Mouse (Mus musculus): ENCODE results near the gene Trmo. TPM values are rescaled to one million over a fixed set of nuclear protein-coding genes. Genes with fewer than 3 reads are reported as not detected.
A peak's percentile ranks its signal among the peaks of the same experiment; 100 is the strongest.

Gene Trmo
- polyA plus RNA-seq, 1 experiment from 2014 or later, result 10.8 TPM

GRCm38 (mm10) chr4:46335846-46336245, 53.4 kb downstream of the Trmo start:
- no peaks in the 10 kb centered on the region; the same call in 1 of the 2 replicates for H3K9me3 ChIP-seq (ENCODE audit: control insufficient read depth, low read length)
- H3K4me3 ChIP-seq (ENCODE audit: low read length), result no peak overlapping the region
- no peaks in the 10 kb centered on the region for H3K36me3 ChIP-seq (ENCODE audit: control insufficient read depth, insufficient read depth, low read length)
- no peak overlapping the region for H3K9ac ChIP-seq (ENCODE audit: low read length)
- peak; percentile 81 for ATAC-seq (ENCODE audit: low read depth)
- H3K4me2 ChIP-seq (ENCODE audit: low read depth, low read length), result no peak overlapping the region
- H3K27me3 ChIP-seq (ENCODE audit: control insufficient read depth, insufficient read depth, low read depth, low read length), result peaks cover 37% of the 10 kb centered on the region
- WGBS, result 4% methylated on average over 1 of the region's 1 CpGs
- no peaks in the 10 kb centered on the region; the same call in 1 of the 2 replicates for H3K4me1 ChIP-seq (replicated peaks; ENCODE audit: control insufficient read depth, insufficient read depth, low read length)
- no peak overlapping the region for H3K27ac ChIP-seq (ENCODE audit: low read length)

GRCm38 (mm10) chr4:46328906-46329305, 60.3 kb downstream of the Trmo start:
- Histone ChIP-seq H3K4me2 (ENCODE audit: low read depth, low read length) (no peak overlapping the region), H3K36me3 (ENCODE audit: control insufficient read depth, insufficient read depth, low read length) (no peaks in the 10 kb centered on the region), H3K27me3 (ENCODE audit: control insufficient read depth, insufficient read depth, low read depth, low read length) (no peaks in the 10 kb centered on the region; the same call in 1 of the 2 replicates), H3K4me3 (ENCODE audit: low read length) (no peak overlapping the region), H3K9me3 (ENCODE audit: control insufficient read depth, low read length) (no peaks in the 10 kb centered on the region), H3K27ac (ENCODE audit: low read length) (no peak overlapping the region), H3K4me1 (replicated peaks; ENCODE audit: control insufficient read depth, insufficient read depth, low read length) (no peaks in the 10 kb centered on the region), H3K9ac (ENCODE audit: low read length) (no peak overlapping the region)
- ATAC-seq (ENCODE audit: low read depth), result no peak
- 70% methylated on average over 3 of the region's 3 CpGs for WGBS

Other genes with a start within 250 kb of the Trmo start
- 15.2 and 16.5 TPM in 2 replicates for gene Xpa, start 193.1 kb downstream of the Trmo start, polyA plus RNA-seq (2015; fragmentation: Nextera tagmentation; extraction: Ambion mirVana)
- not detected in 2 replicates for gene Foxe1, start 45.8 kb downstream of the Trmo start, polyA plus RNA-seq (2015; fragmentation: Nextera tagmentation; extraction: Ambion mirVana)
- 1.1 and 4.3 TPM in 2 replicates for gene Hemgn, start 24.1 kb upstream of the Trmo start, polyA plus RNA-seq (2015; fragmentation: Nextera tagmentation; extraction: Ambion mirVana)
- 213 and 244 TPM in 2 replicates for gene Anp32b, start 61.5 kb upstream of the Trmo start, polyA plus RNA-seq (2015; fragmentation: Nextera tagmentation; extraction: Ambion mirVana)
- gene Nans, start 99.8 kb upstream of the Trmo start, polyA plus RNA-seq (2015; fragmentation: Nextera tagmentation; extraction: Ambion mirVana), result 75.8 and 77.0 TPM in 2 replicates
- 3.4 and 4.2 TPM in 2 replicates for gene Trim14, start 146.7 kb upstream of the Trmo start, polyA plus RNA-seq (2015; fragmentation: Nextera tagmentation; extraction: Ambion mirVana)
- gene Coro2a, start 212.8 kb upstream of the Trmo start, polyA plus RNA-seq (2015; fragmentation: Nextera tagmentation; extraction: Ambion mirVana), result 5.2 TPM in 2 replicates

Data from lung, embryonic 16.5 days (tissue).